Mouse (Mus musculus) cerebellum, postnatal 14 days (tissue): Measurements from ENCODE around the gene Gm614.

ENCODE experiments used
- DNase-seq, 2 experiments: peaks; one replicate each; pipeline ENCODE4 v3.0.0; 2021; ENCODE audit warnings: mixed read lengths in 2 of 2

Gm614 gene

DNA sequence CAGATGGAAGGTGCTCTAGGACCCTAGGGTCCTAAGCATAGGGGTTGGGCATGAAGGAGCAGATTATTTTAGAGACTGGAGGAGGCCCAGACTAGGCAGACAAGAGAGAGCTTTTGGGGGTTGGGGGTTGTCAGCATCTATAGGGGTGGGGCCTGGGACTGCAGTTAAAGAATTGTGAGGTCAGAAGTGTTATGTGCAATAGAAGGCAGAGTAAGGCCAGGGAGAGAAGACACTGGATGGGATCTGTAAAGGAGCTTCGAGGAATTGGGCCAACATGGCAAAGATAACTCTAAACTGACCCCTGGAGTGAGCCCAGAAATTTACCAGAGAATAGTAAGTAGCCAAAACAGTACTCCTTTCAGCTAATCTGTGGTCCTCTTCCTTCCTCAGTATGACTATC lies at the start of gene Gm614:
TSS of gene Gm614 (minus strand) at position 101 of the 400 bp plus-strand sequence.
- no peak for DNase-seq

GRCm38 (mm10) chrX:101309299-101309698 lies 45.5 kb upstream of the Gm614 start:
- no peak for DNase-seq

DNA sequence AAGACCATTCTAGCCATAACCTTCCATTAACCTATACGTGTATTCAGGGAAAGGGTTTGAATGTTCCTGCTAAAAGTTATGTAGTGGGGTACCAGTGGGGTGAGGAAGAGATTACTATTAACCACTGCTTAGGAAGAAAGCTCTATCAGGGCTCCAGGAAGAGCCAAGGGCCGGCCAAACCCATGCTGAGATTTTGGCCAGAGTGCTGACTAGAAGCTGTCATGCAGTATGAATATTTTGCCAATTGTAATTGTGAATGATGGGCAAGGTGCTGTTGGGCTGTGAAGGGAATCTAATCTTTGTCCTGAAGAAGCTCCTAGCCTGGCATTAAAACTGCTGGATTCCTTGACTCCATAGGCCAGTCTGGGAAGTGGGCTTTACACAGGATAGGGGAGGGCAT lies 40.9 kb upstream of the Gm614 start:
- peak; percentile 74 to 76 for DNase-seq

- peak; percentile 25 to 36 for DNase-seq
These were observed 37.9 kb upstream of the Gm614 start for GRCm38 (mm10) chrX:101301654-101302053.

- DNase-seq = peak; percentile 52 to 72
These were observed 36.7 kb upstream of the Gm614 start for GRCm38 (mm10) chrX:101300427-101301030.

- DNase-seq = peak; percentile 27 to 37
These were observed 36.0 kb upstream of the Gm614 start for GRCm38 (mm10) chrX:101299473-101300426.

DNA sequence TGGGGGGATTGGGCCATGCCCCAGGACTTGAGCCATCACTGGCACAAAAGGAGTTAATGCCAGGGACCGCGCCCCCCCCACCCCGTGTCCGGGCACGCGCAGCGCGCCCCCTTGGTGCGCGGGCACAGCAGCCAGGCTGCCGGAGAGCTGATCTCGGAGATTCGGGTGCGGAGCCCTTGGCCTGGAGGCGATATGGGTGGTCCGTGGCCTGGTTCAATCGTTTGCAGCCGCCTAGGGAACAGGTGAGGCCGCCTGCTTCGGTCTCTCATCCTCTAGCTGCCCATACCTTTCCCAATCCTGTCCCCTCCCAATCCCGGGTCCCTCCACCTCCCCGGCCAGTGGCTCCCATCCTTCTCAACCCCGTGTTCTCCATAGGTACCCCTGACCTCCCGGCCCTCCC lies 35.3 kb upstream of the Gm614 start, which contains the start of gene Nlgn3:
TSS of gene Nlgn3 (plus strand) at position 114 of the 400 bp plus-strand sequence.
- DNase-seq = peak; percentile 71 to 81

GRCm38 (mm10) chrX:101290111-101290510 lies 26.3 kb upstream of the Gm614 start:
- no peak for DNase-seq

GRCm38 (mm10) chrX:101289037-101289436 lies 25.2 kb upstream of the Gm614 start:
- no peak for DNase-seq

- no peak for DNase-seq
These were observed 24.6 kb upstream of the Gm614 start for GRCm38 (mm10) chrX:101288432-101288831.

DNA sequence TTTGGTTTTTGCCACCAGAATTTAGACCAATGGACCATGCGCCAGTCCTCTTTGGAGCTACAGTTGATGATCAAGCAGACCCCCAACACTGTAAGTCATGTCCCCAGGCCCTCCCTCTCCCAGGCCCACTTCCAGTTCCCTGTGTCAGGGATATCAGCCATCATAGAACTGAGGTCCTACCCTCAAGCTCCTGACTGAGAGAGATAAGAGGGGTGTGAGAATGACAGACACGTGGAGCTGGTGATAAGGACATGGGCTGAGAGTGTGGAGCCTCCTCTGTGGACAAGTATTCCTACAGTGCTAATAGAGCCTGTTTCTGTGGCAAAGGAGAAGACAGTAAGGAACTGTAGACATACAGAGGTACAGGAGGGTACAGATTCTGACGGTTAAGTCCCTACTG lies 23.8 kb upstream of the Gm614 start:
- DNase-seq = no peak

GRCm38 (mm10) chrX:101285953-101286670 lies 22.3 kb upstream of the Gm614 start:
- DNase-seq = no peak

DNA sequence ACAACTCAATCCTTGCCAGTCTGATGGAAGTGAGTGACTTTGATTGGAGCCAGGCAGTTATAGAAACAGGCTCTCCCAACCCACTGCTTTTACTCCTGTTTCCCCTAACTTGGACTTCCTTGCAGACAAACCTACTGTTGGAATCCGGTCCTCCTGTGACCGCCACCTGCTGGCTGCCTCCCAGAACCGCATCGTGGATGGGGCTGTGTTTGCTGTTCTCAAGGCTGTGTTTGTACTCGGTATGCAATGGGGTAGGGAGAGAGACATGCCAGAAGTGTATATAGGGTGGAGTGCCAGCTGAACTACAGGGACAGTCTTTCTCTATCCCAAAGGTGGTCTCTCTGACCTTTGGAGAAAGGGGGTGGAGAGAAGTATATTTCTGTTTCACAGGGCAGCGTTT lies 21.7 kb upstream of the Gm614 start:
- DNase-seq = peak; percentile 70 to 82

DNA sequence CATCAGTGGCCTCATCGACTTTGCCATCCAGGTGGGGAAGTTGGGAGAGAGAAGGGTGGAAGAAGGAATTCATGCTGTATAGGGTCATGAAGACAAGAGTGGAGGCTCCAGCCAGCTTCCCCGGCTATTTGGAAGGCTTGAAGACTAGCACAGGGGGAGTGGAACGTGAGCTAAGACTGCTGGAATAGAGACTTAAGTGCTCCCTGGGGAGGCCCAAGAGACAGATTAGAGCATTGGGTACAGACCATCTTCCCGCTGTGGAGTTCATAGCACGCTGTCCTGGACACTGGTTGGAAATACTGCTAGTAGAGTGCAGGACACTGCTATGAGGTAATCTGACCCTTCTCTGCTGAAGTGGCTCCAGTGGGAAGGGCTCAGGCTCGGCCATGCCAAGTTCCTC lies 19.0 kb upstream of the Gm614 start:
- no peak for DNase-seq

- peak; percentile 89 to 91 for DNase-seq
These were observed 10.3 kb upstream of the Gm614 start, which contains the start of gene Med12 for GRCm38 (mm10) chrX:101273875-101274738. Gene Med12 (plus strand): TSS chrX:101274030.

GRCm38 (mm10) chrX:101273410-101273809 lies 9.6 kb upstream of the Gm614 start:
- no peak for DNase-seq

DNA sequence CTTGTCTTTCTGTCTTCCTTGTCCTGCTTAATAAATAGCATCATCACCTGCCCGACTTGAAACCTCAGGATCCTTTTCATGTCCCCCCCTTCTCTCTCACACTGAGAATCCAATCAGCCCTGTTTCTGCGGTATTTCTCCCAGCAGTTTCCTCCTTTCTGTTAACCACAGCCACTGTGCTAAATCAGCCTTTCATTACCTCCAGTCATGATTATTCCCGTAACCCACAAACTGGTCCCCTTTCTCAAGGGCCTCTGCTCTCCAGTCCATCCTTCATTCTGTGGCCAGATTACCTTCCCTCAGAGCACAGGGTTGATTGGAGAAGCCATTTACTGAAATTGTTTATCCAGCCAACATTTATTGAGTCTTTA lies 4.9 kb upstream of the Gm614 start, which contains the start of gene Gm20489:
TSS of gene Gm20489 (minus strand) at position 269 of the 370 bp plus-strand sequence.
- no peak for DNase-seq

DNA sequence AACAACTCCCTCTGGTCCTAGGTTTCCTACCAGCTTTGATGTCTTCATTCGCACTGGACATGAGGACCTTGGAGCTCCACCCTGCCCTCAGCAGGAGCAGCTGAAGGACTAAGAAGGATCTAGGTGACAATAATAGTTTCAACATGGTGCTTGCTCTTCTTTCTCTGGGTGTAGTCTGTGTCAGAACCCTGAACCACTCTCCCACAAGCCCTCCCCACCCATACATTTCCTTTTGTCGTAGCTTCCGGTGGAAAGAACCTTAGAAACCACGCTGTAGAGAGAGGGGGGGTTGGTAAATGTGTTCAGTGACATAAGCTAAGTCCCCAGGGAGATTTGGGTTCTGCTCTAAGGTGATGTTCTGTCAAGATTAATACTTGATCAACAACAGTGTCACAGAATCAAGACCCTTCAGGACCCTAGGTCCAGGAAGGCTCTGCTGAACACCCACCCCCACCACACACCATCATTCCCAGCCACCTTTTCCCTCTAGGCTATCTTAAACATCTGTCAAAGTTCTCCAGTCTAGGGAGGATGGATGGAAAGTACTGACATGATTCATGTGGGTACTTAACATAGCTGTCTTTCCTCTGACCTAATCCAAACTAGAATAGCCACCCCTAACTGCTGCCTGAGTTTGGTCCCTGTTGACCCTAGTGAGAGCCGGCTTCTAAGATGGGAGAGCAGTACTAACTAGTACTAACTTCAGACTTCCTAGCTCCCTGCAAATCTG lies 4.4 kb upstream of the Gm614 start, which contains the start of gene Il2rg:
TSS of gene Il2rg (minus strand) at position 231 of the 730 bp plus-strand sequence.
- no peak for DNase-seq

DNA sequence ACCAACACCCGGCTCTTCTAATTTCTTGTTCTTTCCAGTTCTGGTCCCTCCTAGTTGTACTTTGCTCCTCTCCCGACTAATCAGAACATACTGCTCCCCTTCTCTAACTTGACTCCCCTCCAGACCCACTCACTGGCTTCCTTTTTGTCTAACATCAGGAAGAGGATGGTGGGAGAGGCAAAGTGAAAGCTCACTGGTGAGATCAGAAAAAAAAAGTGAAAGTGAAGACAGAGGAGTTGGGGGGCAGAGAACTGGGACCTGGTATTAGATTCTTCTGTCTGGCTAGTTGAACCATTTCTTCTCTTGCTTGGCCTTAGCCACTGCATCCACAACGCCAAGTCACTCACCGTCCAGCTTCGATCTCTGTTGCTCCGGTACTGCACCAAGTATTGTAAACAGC lies 2.8 kb upstream of the Gm614 start:
- DNase-seq = no peak

GRCm38 (mm10) chrX:101260441-101261325 lies 3.1 kb downstream of the Gm614 start:
- peak in 1 of 2 experiments; percentile 57 for DNase-seq
